Mouse (Mus musculus): ENCODE data around the gene Kcnk1. TPM values are rescaled to one million over a fixed set of nuclear protein-coding genes. Genes with fewer than 3 reads are reported as not detected.

The Kcnk1 gene
- polyA plus RNA-seq, 1 experiment, result 206 TPM

- TF ChIP-seq POLR2A (IDR thresholded peaks at IDR 0.05; ENCODE audit: borderline replicate concordance, insufficient read depth, low read length), result no peak
- TF ChIP-seq CTCF (IDR thresholded peaks at IDR 0.05; ENCODE audit: borderline replicate concordance, insufficient read depth, low read depth, low read length), result no peak
- WGBS, result 5% methylated on average over 5 of the region's 5 CpGs
- H3K4me1 ChIP-seq (ENCODE audit: control insufficient read depth, insufficient read depth, low read length), result peaks cover 12% of the 10 kb centered on the region; the same call in 1 of the 2 replicates
- H3K4me3 ChIP-seq (replicated peaks; ENCODE audit: insufficient read depth, low read depth, low read length), result peak overlapping the region; percentile 89
- peak in 1 of 2 experiments; percentile 32 for DNase-seq
- H3K27me3 ChIP-seq (ENCODE audit: control insufficient read depth, insufficient read depth, low read length), result no peaks in the 10 kb centered on the region
- peak overlapping the region; percentile 97 for H3K27ac ChIP-seq (ENCODE audit: insufficient read depth, low read length)
Measured at GRCm38 (mm10) chr8:125997550-125997949, 2.6 kb downstream of the Kcnk1 start.

GRCm38 (mm10) chr8:125999842-126000395 is 4.9 kb downstream of the Kcnk1 start:
- 13% methylated on average over 7 of the region's 7 CpGs for WGBS
- H3K4me1 ChIP-seq (ENCODE audit: control insufficient read depth, insufficient read depth, low read length), result peaks cover 24% of the 10 kb centered on the region
- H3K27ac ChIP-seq (ENCODE audit: insufficient read depth, low read length), result no peak overlapping the region; the same call in 1 of the 2 replicates
- H3K27me3 ChIP-seq (ENCODE audit: control insufficient read depth, insufficient read depth, low read length), result no peaks in the 10 kb centered on the region
- TF ChIP-seq CTCF (IDR thresholded peaks at IDR 0.05; ENCODE audit: borderline replicate concordance, insufficient read depth, low read depth, low read length), result no peak
- TF ChIP-seq POLR2A (IDR thresholded peaks at IDR 0.05; ENCODE audit: borderline replicate concordance, insufficient read depth, low read length), result no peak
- peak overlapping the region; percentile 89 for H3K4me3 ChIP-seq (replicated peaks; ENCODE audit: insufficient read depth, low read depth, low read length)
- peak; percentile 41 to 56 for DNase-seq

- TF ChIP-seq POLR2A (IDR thresholded peaks at IDR 0.05; ENCODE audit: borderline replicate concordance, insufficient read depth, low read length), result no peak
- no peak for TF ChIP-seq CTCF (IDR thresholded peaks at IDR 0.05; ENCODE audit: borderline replicate concordance, insufficient read depth, low read depth, low read length)
- Histone ChIP-seq H3K4me1 (ENCODE audit: control insufficient read depth, insufficient read depth, low read length) (peaks cover 45% of the 10 kb centered on the region), H3K4me3 (replicated peaks; ENCODE audit: insufficient read depth, low read depth, low read length) (peak overlapping the region; percentile 33), H3K27me3 (ENCODE audit: control insufficient read depth, insufficient read depth, low read length) (no peaks in the 10 kb centered on the region), H3K27ac (ENCODE audit: insufficient read depth, low read length) (peak overlapping the region; percentile 94)
- DNase-seq, result peak; percentile 46 to 47
- 20% methylated on average over 6 of the region's 6 CpGs for WGBS
Measured at GRCm38 (mm10) chr8:126003546-126003945, 8.6 kb downstream of the Kcnk1 start.

- H3K27ac ChIP-seq (ENCODE audit: insufficient read depth, low read length), result peak overlapping the region; percentile 89
Measured at GRCm38 (mm10) chr8:126004953-126005352, 10.0 kb downstream of the Kcnk1 start.

GRCm38 (mm10) chr8:126006310-126006990 is 11.5 kb downstream of the Kcnk1 start:
- Histone ChIP-seq H3K4me1 (ENCODE audit: control insufficient read depth, insufficient read depth, low read length) (peaks cover 58% of the 10 kb centered on the region), H3K4me3 (replicated peaks; ENCODE audit: insufficient read depth, low read depth, low read length) (peak overlapping the region; percentile 14), H3K27me3 (ENCODE audit: control insufficient read depth, insufficient read depth, low read length) (no peaks in the 10 kb centered on the region), H3K27ac (ENCODE audit: insufficient read depth, low read length) (peak overlapping the region; percentile 89)
- DNase-seq, result peak; percentile 92 to 96
- 8% methylated on average over 11 of the region's 11 CpGs for WGBS
- TF ChIP-seq POLR2A (IDR thresholded peaks at IDR 0.05; ENCODE audit: borderline replicate concordance, insufficient read depth, low read length) (peak; percentile 35; the same call in 1 of the 2 replicates), CTCF (IDR thresholded peaks at IDR 0.05; ENCODE audit: borderline replicate concordance, insufficient read depth, low read depth, low read length) (peak; percentile 30; the same call in 1 of the 2 replicates)

More at GRCm38 (mm10) chr8:126004953-126005352, 10.0 kb downstream of the Kcnk1 start:
- H3K27me3 ChIP-seq (ENCODE audit: control insufficient read depth, insufficient read depth, low read length), result no peaks in the 10 kb centered on the region
- peak overlapping the region; percentile 17 for H3K4me3 ChIP-seq (replicated peaks; ENCODE audit: insufficient read depth, low read depth, low read length)
- no peak for TF ChIP-seq CTCF (IDR thresholded peaks at IDR 0.05; ENCODE audit: borderline replicate concordance, insufficient read depth, low read depth, low read length)
- TF ChIP-seq POLR2A (IDR thresholded peaks at IDR 0.05; ENCODE audit: borderline replicate concordance, insufficient read depth, low read length), result no peak
- WGBS, result 52% methylated on average over 7 of the region's 7 CpGs
- peaks cover 50% of the 10 kb centered on the region for H3K4me1 ChIP-seq (ENCODE audit: control insufficient read depth, insufficient read depth, low read length)
- DNase-seq, result peak; percentile 44 to 54

GRCm38 (mm10) chr8:126007538-126008330 is 12.8 kb downstream of the Kcnk1 start:
- H3K27ac ChIP-seq (ENCODE audit: insufficient read depth, low read length), result peak overlapping the region; percentile 89
- H3K4me3 ChIP-seq (replicated peaks; ENCODE audit: insufficient read depth, low read depth, low read length), result peak overlapping the region; percentile 2
- 15% methylated on average over 19 of the region's 19 CpGs for WGBS
- no peaks in the 10 kb centered on the region for H3K27me3 ChIP-seq (ENCODE audit: control insufficient read depth, insufficient read depth, low read length)
- peak; percentile 58 to 65 for DNase-seq
- TF ChIP-seq CTCF (IDR thresholded peaks at IDR 0.05; ENCODE audit: borderline replicate concordance, insufficient read depth, low read depth, low read length) (no peak), POLR2A (IDR thresholded peaks at IDR 0.05; ENCODE audit: borderline replicate concordance, insufficient read depth, low read length) (no peak)
- peaks cover 59% of the 10 kb centered on the region for H3K4me1 ChIP-seq (ENCODE audit: control insufficient read depth, insufficient read depth, low read length)

GRCm38 (mm10) chr8:126008945-126009344 is 14.0 kb downstream of the Kcnk1 start:
- TF ChIP-seq CTCF (IDR thresholded peaks at IDR 0.05; ENCODE audit: borderline replicate concordance, insufficient read depth, low read depth, low read length) (no peak), POLR2A (IDR thresholded peaks at IDR 0.05; ENCODE audit: borderline replicate concordance, insufficient read depth, low read length) (no peak)
- DNase-seq, result peak; percentile 67 to 82
- H3K27ac ChIP-seq (ENCODE audit: insufficient read depth, low read length), result peak overlapping the region; percentile 89
- H3K4me1 ChIP-seq (ENCODE audit: control insufficient read depth, insufficient read depth, low read length), result peaks cover 63% of the 10 kb centered on the region
- H3K27me3 ChIP-seq (ENCODE audit: control insufficient read depth, insufficient read depth, low read length), result no peaks in the 10 kb centered on the region
- WGBS, result 29% methylated on average over 2 of the region's 2 CpGs
- H3K4me3 ChIP-seq (replicated peaks; ENCODE audit: insufficient read depth, low read depth, low read length), result no peak overlapping the region
